Mouse (Mus musculus): Measurements from ENCODE around the gene Myo3b. TPM values are rescaled to one million over a fixed set of nuclear protein-coding genes. Genes with fewer than 3 reads are reported as not detected.

Gene Myo3b
- polyA plus RNA-seq, 1 experiment from 2014 or later, result 0.25 TPM

- no peaks in the 10 kb centered on the region for H3K9me3 ChIP-seq (ENCODE audit: low read length)
- ATAC-seq (peak; percentile 35; the same call in 1 of the 2 replicates), DNase-seq (ENCODE audit: low spot score) (peak; percentile 16)
- H3K27me3 ChIP-seq (replicated peaks; ENCODE audit: insufficient read depth, low read length), result no peaks in the 10 kb centered on the region
- no peaks in the 10 kb centered on the region for H3K4me1 ChIP-seq (ENCODE audit: insufficient read depth, low read depth, low read length)
- TF ChIP-seq CTCF (IDR thresholded peaks at IDR 0.05) (no peak), EP300 (IDR thresholded peaks at IDR 0.05) (no peak)
- H3K4me3 ChIP-seq (ENCODE audit: low read depth, low read length), result no peak overlapping the region
- no peaks in the 10 kb centered on the region for H3K36me3 ChIP-seq (ENCODE audit: insufficient read depth, low read length)
- H3K9ac ChIP-seq (replicated peaks; ENCODE audit: low read depth), result no peak overlapping the region
- WGBS, result 36% methylated on average over 2 of the region's 2 CpGs
- no peak overlapping the region for H3K27ac ChIP-seq (ENCODE audit: low read length)
- H3K4me2 ChIP-seq (replicated peaks; ENCODE audit: low read depth, low read length), result no peak overlapping the region
Observed at GRCm38 (mm10) chr2:70091261-70091660, 52.3 kb downstream of the Myo3b start.

DNA sequence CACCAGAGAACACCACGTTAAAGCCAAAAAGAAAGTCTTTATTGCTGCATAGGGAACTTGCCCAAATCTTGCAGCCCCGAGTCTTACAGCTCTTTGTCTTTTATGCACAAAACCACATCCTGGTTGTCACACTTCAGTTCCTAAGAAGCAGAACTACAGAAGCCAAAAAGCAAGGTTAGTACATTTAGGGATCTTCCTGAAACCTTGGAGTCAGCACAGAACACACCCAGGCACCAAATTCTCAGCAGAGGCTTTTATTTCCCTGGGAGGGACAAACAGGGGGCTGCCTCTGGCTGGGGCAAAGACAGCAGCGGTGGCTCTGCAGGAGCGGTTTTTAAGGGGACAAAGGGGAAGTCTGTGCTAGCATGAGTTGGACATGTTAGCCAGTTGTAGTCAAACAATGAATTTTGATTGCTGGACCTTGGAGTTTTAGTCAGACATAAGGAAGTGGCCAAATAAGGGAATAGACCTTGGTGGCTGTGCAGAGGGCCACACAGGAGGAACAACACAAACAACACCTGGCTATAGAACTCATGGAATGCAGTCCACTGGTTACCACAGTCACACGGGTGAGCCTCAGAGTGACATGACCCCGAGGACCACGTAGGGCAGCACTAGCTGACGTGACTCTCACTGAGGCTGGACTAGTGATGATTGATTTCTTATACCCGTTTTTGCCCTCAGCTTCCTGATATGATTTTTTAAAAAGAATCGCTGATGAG lies 53.0 kb downstream of the Myo3b start:
- ATAC-seq (peak; percentile 16; the same call in 1 of the 2 replicates), DNase-seq (ENCODE audit: low spot score) (peak; percentile 28)

DNA sequence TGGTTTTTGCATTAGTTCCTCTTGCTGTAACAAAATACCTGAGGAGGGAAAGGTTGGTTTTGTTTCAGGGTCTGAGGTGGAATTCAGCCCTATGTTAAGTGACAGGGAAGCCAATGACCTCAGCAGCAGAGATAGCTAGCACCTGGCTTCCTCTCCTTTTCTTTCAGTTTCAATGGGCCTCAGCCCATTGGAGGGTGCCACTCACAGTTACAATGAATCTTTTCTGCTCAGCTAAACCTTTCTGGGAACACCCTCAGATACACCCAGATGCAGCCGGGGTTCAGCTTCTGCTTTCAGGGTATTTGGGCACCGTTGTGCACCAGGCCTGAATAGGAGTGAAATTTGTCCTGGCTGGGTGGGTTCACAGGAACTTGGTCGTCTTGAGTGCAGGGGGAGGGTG lies 53.7 kb downstream of the Myo3b start:
- Histone ChIP-seq H3K4me2 (replicated peaks; ENCODE audit: low read depth, low read length) (no peak overlapping the region), H3K36me3 (ENCODE audit: insufficient read depth, low read length) (no peaks in the 10 kb centered on the region), H3K27ac (ENCODE audit: low read length) (no peak overlapping the region), H3K27me3 (replicated peaks; ENCODE audit: insufficient read depth, low read length) (no peaks in the 10 kb centered on the region), H3K9ac (replicated peaks; ENCODE audit: low read depth) (no peak overlapping the region), H3K9me3 (ENCODE audit: low read length) (no peaks in the 10 kb centered on the region), H3K4me3 (ENCODE audit: low read depth, low read length) (no peak overlapping the region), H3K4me1 (ENCODE audit: insufficient read depth, low read depth, low read length) (no peaks in the 10 kb centered on the region)
- no peak for DNase-seq (ENCODE audit: low spot score)
- WGBS, result 64% methylated on average over 3 of the region's 3 CpGs
- ATAC-seq, result no peak
- TF ChIP-seq EP300 (IDR thresholded peaks at IDR 0.05), result no peak
- no peak for TF ChIP-seq CTCF (IDR thresholded peaks at IDR 0.05)

More for the DNA sequence above, 53.0 kb downstream of the Myo3b start:
- Histone ChIP-seq H3K27me3 (replicated peaks; ENCODE audit: insufficient read depth, low read length) (no peaks in the 10 kb centered on the region), H3K9ac (replicated peaks; ENCODE audit: low read depth) (no peak overlapping the region), H3K27ac (ENCODE audit: low read length) (no peak overlapping the region), H3K4me1 (ENCODE audit: insufficient read depth, low read depth, low read length) (no peaks in the 10 kb centered on the region), H3K36me3 (ENCODE audit: insufficient read depth, low read length) (no peaks in the 10 kb centered on the region), H3K4me2 (replicated peaks; ENCODE audit: low read depth, low read length) (no peak overlapping the region), H3K9me3 (ENCODE audit: low read length) (no peaks in the 10 kb centered on the region), H3K4me3 (ENCODE audit: low read depth, low read length) (no peak overlapping the region)
- no peak for TF ChIP-seq CTCF (IDR thresholded peaks at IDR 0.05)
- no peak for TF ChIP-seq EP300 (IDR thresholded peaks at IDR 0.05)
- WGBS, result 38% methylated on average over 10 of the region's 10 CpGs

- Histone ChIP-seq H3K4me1 (ENCODE audit: insufficient read depth, low read depth, low read length) (no peaks in the 10 kb centered on the region), H3K4me2 (replicated peaks; ENCODE audit: low read depth, low read length) (no peak overlapping the region), H3K9ac (replicated peaks; ENCODE audit: low read depth) (no peak overlapping the region), H3K27ac (ENCODE audit: low read length) (no peak overlapping the region), H3K4me3 (ENCODE audit: low read depth, low read length) (no peak overlapping the region), H3K36me3 (ENCODE audit: insufficient read depth, low read length) (no peaks in the 10 kb centered on the region), H3K27me3 (replicated peaks; ENCODE audit: insufficient read depth, low read length) (no peaks in the 10 kb centered on the region), H3K9me3 (ENCODE audit: low read length) (no peaks in the 10 kb centered on the region)
- DNase-seq (ENCODE audit: low spot score) (no peak), ATAC-seq (no peak)
- TF ChIP-seq CTCF (IDR thresholded peaks at IDR 0.05) (no peak), EP300 (IDR thresholded peaks at IDR 0.05) (no peak)
- 45% methylated on average over 5 of the region's 5 CpGs for WGBS
Observed at GRCm38 (mm10) chr2:70094446-70094845, 55.5 kb downstream of the Myo3b start.

DNA sequence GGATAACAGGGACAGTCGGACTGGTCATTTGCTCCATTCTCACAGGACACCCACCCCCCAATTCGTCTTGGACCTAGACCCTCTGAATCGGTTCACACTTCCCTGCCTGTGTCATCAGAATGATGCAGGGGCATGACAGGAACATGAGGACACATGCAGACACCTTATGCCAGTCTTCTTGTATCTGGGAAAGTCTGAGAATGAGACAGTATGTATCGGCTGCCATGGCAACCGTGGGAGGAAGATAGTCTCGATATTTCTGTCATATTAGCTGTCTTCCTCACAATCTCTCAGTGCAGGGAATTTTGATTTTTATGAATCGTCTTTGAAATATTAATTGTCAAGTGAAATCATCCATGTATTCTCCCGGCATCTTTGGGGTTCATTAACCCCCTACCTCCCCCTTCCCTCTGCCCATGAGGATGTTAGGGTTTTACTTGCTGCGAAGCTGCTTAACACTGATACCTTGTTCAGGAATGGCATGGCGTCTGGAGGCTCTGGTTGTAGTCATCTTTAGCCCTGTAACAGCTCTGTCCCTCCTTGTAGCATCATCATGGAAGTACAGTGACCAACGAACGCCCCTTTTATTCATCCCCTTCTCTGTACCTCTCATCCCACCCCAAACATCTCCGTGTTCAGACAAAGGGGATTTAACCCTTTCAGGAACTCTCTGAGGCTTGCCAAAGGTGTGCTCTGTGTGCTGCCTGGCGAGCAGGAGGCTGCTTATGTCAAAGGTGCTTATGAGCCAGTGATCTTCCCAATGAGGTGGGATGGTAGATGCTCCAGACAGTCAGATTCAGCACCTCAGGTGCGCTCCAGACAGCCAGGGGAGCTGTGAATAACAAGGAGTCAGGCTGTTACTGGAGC lies 58.5 kb downstream of the Myo3b start:
- no peaks in the 10 kb centered on the region for H3K4me1 ChIP-seq (ENCODE audit: insufficient read depth, low read depth, low read length)
- H3K27me3 ChIP-seq (replicated peaks; ENCODE audit: insufficient read depth, low read length), result no peaks in the 10 kb centered on the region
- 72% methylated on average over 15 of the region's 15 CpGs for WGBS
- H3K9me3 ChIP-seq (ENCODE audit: low read length), result no peaks in the 10 kb centered on the region
- no peak overlapping the region for H3K4me3 ChIP-seq (ENCODE audit: low read depth, low read length)
- ATAC-seq, result no peak
- H3K27ac ChIP-seq (ENCODE audit: low read length), result no peak overlapping the region
- H3K9ac ChIP-seq (replicated peaks; ENCODE audit: low read depth), result no peak overlapping the region
- H3K36me3 ChIP-seq (ENCODE audit: insufficient read depth, low read length), result no peaks in the 10 kb centered on the region
- TF ChIP-seq EP300 (IDR thresholded peaks at IDR 0.05) (no peak), CTCF (IDR thresholded peaks at IDR 0.05) (no peak)
- no peak overlapping the region for H3K4me2 ChIP-seq (replicated peaks; ENCODE audit: low read depth, low read length)
- DNase-seq (ENCODE audit: low spot score), result no peak

GRCm38 (mm10) chr2:70099459-70099858 lies 60.5 kb downstream of the Myo3b start:
- H3K4me1 ChIP-seq (ENCODE audit: insufficient read depth, low read depth, low read length), result no peaks in the 10 kb centered on the region
- no peaks in the 10 kb centered on the region for H3K27me3 ChIP-seq (replicated peaks; ENCODE audit: insufficient read depth, low read length)
- H3K9ac ChIP-seq (replicated peaks; ENCODE audit: low read depth), result no peak overlapping the region
- H3K27ac ChIP-seq (ENCODE audit: low read length), result no peak overlapping the region
- no peaks in the 10 kb centered on the region for H3K36me3 ChIP-seq (ENCODE audit: insufficient read depth, low read length)
- ATAC-seq (no peak), DNase-seq (ENCODE audit: low spot score) (no peak)
- no peak overlapping the region for H3K4me2 ChIP-seq (replicated peaks; ENCODE audit: low read depth, low read length)
- H3K9me3 ChIP-seq (ENCODE audit: low read length), result no peaks in the 10 kb centered on the region
- no peak overlapping the region for H3K4me3 ChIP-seq (ENCODE audit: low read depth, low read length)
- TF ChIP-seq CTCF (IDR thresholded peaks at IDR 0.05), result no peak
- TF ChIP-seq EP300 (IDR thresholded peaks at IDR 0.05), result no peak
- WGBS, result 67% methylated on average over 4 of the region's 4 CpGs

All from lung, postnatal 0 days (tissue).